ENCODE assay signal across 28 mouse cellular contexts in the genomic region with DNA sequence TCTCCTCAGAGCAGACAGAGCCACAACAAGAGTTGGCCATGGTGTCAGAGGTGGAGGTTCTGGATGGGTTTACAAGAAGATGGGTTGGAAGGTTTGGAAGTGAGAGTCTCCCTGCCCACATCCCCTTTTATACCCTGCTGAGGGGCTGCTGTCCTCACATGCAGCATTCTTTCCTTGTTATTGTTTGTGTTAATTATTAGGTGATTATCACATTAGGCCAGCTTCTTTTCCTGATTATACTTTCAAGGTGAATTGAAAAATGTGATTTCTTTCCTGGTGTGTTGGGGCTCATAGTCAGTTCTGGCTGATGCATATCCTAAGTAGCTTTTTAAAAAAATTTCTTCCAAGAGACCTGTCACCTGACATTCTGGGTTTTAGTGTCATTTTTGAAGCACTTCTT. TPM values are rescaled to one million over a fixed set of nuclear protein-coding genes. Genes with fewer than 3 reads are reported as not detected.
DNase-seq lines count a peak whose midpoint lies in the region; ATAC-seq and TF ChIP-seq lines count a peak whose summit lies in the region.
"Had no signal": no experiment of that assay in that cellular context is flagged by ENCODE, and none has a peak within 500 bp of the region (broad histone marks: within the 10 kb centered on the region; RNA-seq: fewer than 3 reads in every experiment).

A gene (minus strand): TSS at position 101 of the 400 bp plus-strand sequence.

- no peak for TF ChIP-seq CTCF in midbrain, postnatal 0 days (IDR thresholded peaks at IDR 0.05)

- no peak within 1 kb of the TSS for H3K4me2 ChIP-seq in forebrain, embryonic 16.5 days (ENCODE audit: low read length)
- no peak within 1 kb of the TSS for H3K4me2 ChIP-seq in forebrain, embryonic 12.5 days
- no peak within 1 kb of the TSS for H3K4me2 ChIP-seq in forebrain, embryonic 13.5 days
- no peak within 1 kb of the TSS for H3K4me2 ChIP-seq in midbrain, postnatal 0 days (ENCODE audit: low read depth, low read length, poor library complexity, severe bottlenecking)
- no peak within 1 kb of the TSS for H3K4me2 ChIP-seq in midbrain, embryonic 12.5 days (replicated peaks)
- no peak within 1 kb of the TSS for H3K4me2 ChIP-seq in midbrain, embryonic 14.5 days (ENCODE audit: low read length)

- DNase-seq in forebrain, embryonic 10.5 days (ENCODE audit: extremely low spot score, low spot score): no peak
- DNase-seq in midbrain, embryonic 10.5 days (ENCODE audit: low spot score): no peak
- no peak for DNase-seq in midbrain, postnatal 0 days (ENCODE audit: low spot score)
- DNase-seq in midbrain, embryonic 14.5 days: no peak
- DNase-seq: adrenal gland, adult 2 months; adrenal gland, adult 8-10 months; adrenal gland, postnatal 10 days; adrenal gland, postnatal 14 days; adrenal gland, postnatal 25 days; adrenal gland, postnatal 36 days; B cell, adult 2 months; cerebellum, adult 11 months; cerebellum, adult 11-12 months had no signal

- no peaks in the 10 kb centered on the region for H3K27me3 ChIP-seq in forebrain, embryonic 10.5 days (ENCODE audit: poor library complexity, severe bottlenecking)
- H3K27me3 ChIP-seq in forebrain, embryonic 16.5 days (replicated peaks; ENCODE audit: control insufficient read depth, insufficient read depth, low read length): no peaks in the 10 kb centered on the region
- no peaks in the 10 kb centered on the region for H3K27me3 ChIP-seq in forebrain, embryonic 12.5 days
- no peaks in the 10 kb centered on the region for H3K27me3 ChIP-seq in forebrain, embryonic 13.5 days
- H3K27me3 ChIP-seq in midbrain, embryonic 10.5 days (ENCODE audit: low read depth, poor library complexity, severe bottlenecking): no peaks in the 10 kb centered on the region
- H3K27me3 ChIP-seq in midbrain, postnatal 0 days (ENCODE audit: insufficient read depth, low read length): no peaks in the 10 kb centered on the region
- no peaks in the 10 kb centered on the region for H3K27me3 ChIP-seq in midbrain, embryonic 12.5 days
- no peaks in the 10 kb centered on the region for H3K27me3 ChIP-seq in midbrain, embryonic 14.5 days (ENCODE audit: control insufficient read depth, insufficient read depth, low read length)
- H3K27me3 ChIP-seq: Patski had no signal

- no peak within 1 kb of the TSS for H3K4me3 ChIP-seq in forebrain, embryonic 10.5 days
- H3K4me3 ChIP-seq in forebrain, embryonic 16.5 days (replicated peaks; ENCODE audit: low read length): no peak within 1 kb of the TSS
- H3K4me3 ChIP-seq in forebrain, embryonic 12.5 days (replicated peaks): no peak within 1 kb of the TSS
- H3K4me3 ChIP-seq in forebrain, embryonic 13.5 days: no peak within 1 kb of the TSS
- no peak within 1 kb of the TSS for H3K4me3 ChIP-seq in midbrain, embryonic 10.5 days
- H3K4me3 ChIP-seq in midbrain, postnatal 0 days (ENCODE audit: low read depth, low read length): no peak within 1 kb of the TSS
- H3K4me3 ChIP-seq in midbrain, embryonic 12.5 days: no peak within 1 kb of the TSS
- no peak within 1 kb of the TSS for H3K4me3 ChIP-seq in midbrain, embryonic 14.5 days (replicated peaks; ENCODE audit: low read depth, low read length)

- no peaks in the 10 kb centered on the region for H3K36me3 ChIP-seq in forebrain, embryonic 10.5 days (replicated peaks)
- H3K36me3 ChIP-seq in forebrain, embryonic 16.5 days (ENCODE audit: control insufficient read depth, insufficient read depth): no peaks in the 10 kb centered on the region
- no peaks in the 10 kb centered on the region for H3K36me3 ChIP-seq in forebrain, embryonic 12.5 days (replicated peaks)
- H3K36me3 ChIP-seq in forebrain, embryonic 13.5 days (ENCODE audit: poor library complexity, severe bottlenecking): no peaks in the 10 kb centered on the region
- H3K36me3 ChIP-seq in midbrain, embryonic 10.5 days: no peaks in the 10 kb centered on the region
- H3K36me3 ChIP-seq in midbrain, postnatal 0 days (ENCODE audit: insufficient read depth, low read length): no peaks in the 10 kb centered on the region
- no peaks in the 10 kb centered on the region for H3K36me3 ChIP-seq in midbrain, embryonic 12.5 days
- no peaks in the 10 kb centered on the region for H3K36me3 ChIP-seq in midbrain, embryonic 14.5 days (ENCODE audit: control insufficient read depth, insufficient read depth, low read length)
- H3K36me3 ChIP-seq: G1E had no signal

- no peaks in the 10 kb centered on the region for H3K4me1 ChIP-seq in forebrain, embryonic 10.5 days
- H3K4me1 ChIP-seq in forebrain, embryonic 16.5 days (replicated peaks; ENCODE audit: control insufficient read depth, insufficient read depth, low read length): no peaks in the 10 kb centered on the region
- H3K4me1 ChIP-seq in forebrain, embryonic 12.5 days: no peaks in the 10 kb centered on the region
- H3K4me1 ChIP-seq in forebrain, embryonic 13.5 days: no peaks in the 10 kb centered on the region
- H3K4me1 ChIP-seq in midbrain, embryonic 10.5 days: no peaks in the 10 kb centered on the region
- no peaks in the 10 kb centered on the region for H3K4me1 ChIP-seq in midbrain, postnatal 0 days (ENCODE audit: insufficient read depth, low read length)
- no peaks in the 10 kb centered on the region for H3K4me1 ChIP-seq in midbrain, embryonic 12.5 days
- H3K4me1 ChIP-seq in midbrain, embryonic 14.5 days (ENCODE audit: control insufficient read depth, insufficient read depth, low read length): no peaks in the 10 kb centered on the region

- no peak for ATAC-seq in forebrain, embryonic 16.5 days
- ATAC-seq in forebrain, embryonic 12.5 days (ENCODE audit: low FRiP score): no peak
- no peak for ATAC-seq in forebrain, embryonic 13.5 days
- ATAC-seq in midbrain, postnatal 0 days (ENCODE audit: low FRiP score): no peak
- ATAC-seq in midbrain, embryonic 12.5 days (ENCODE audit: low FRiP score, low read depth): no peak
- ATAC-seq in midbrain, embryonic 14.5 days (ENCODE audit: low FRiP score, low TSS enrichment): no peak
- ATAC-seq: activated CD4-positive, CD25-positive, alpha-beta regulatory T cell, adult 4 months; CD4-positive, CD25-positive, alpha-beta regulatory T cell, adult 4 months; Patski had no signal

- no peaks in the 10 kb centered on the region; the same call in 1 of the 2 replicates for H3K9me3 ChIP-seq in forebrain, embryonic 10.5 days
- no peaks in the 10 kb centered on the region for H3K9me3 ChIP-seq in forebrain, embryonic 16.5 days (ENCODE audit: control insufficient read depth, low read length)
- H3K9me3 ChIP-seq in forebrain, embryonic 12.5 days: no peaks in the 10 kb centered on the region
- H3K9me3 ChIP-seq in forebrain, embryonic 13.5 days (replicated peaks): no peaks in the 10 kb centered on the region
- H3K9me3 ChIP-seq in midbrain, embryonic 10.5 days (replicated peaks): no peaks in the 10 kb centered on the region
- no peaks in the 10 kb centered on the region for H3K9me3 ChIP-seq in midbrain, postnatal 0 days (ENCODE audit: low read length)
- H3K9me3 ChIP-seq in midbrain, embryonic 12.5 days: no peaks in the 10 kb centered on the region
- H3K9me3 ChIP-seq in midbrain, embryonic 14.5 days (ENCODE audit: control insufficient read depth, low read length): no peaks in the 10 kb centered on the region

- no peak within 1 kb of the TSS for H3K9ac ChIP-seq in forebrain, embryonic 16.5 days (replicated peaks; ENCODE audit: low read depth, low read length)
- no peak within 1 kb of the TSS for H3K9ac ChIP-seq in forebrain, embryonic 12.5 days
- no peak within 1 kb of the TSS for H3K9ac ChIP-seq in forebrain, embryonic 13.5 days
- no peak within 1 kb of the TSS for H3K9ac ChIP-seq in midbrain, postnatal 0 days (replicated peaks; ENCODE audit: low read length, poor library complexity, severe bottlenecking)
- no peak within 1 kb of the TSS for H3K9ac ChIP-seq in midbrain, embryonic 12.5 days (replicated peaks)
- H3K9ac ChIP-seq in midbrain, embryonic 14.5 days (replicated peaks; ENCODE audit: low read length): no peak within 1 kb of the TSS

- H3K27ac ChIP-seq in forebrain, embryonic 10.5 days: 0 out of 2 replicates have a peak within 1 kb of the TSS, but pooled peaks have one; percentile 15
- no peak within 1 kb of the TSS for H3K27ac ChIP-seq in forebrain, embryonic 16.5 days (ENCODE audit: low read length)
- 0 out of 2 replicates have a peak within 1 kb of the TSS, but pooled peaks have one; percentile 50 for H3K27ac ChIP-seq in forebrain, embryonic 12.5 days
- H3K27ac ChIP-seq in forebrain, embryonic 13.5 days: no peak within 1 kb of the TSS
- peak within 1 kb of the TSS; percentile 38; the same call in 1 of the 2 replicates for H3K27ac ChIP-seq in midbrain, embryonic 10.5 days (replicated peaks)
- no peak within 1 kb of the TSS for H3K27ac ChIP-seq in midbrain, postnatal 0 days (ENCODE audit: low read depth, low read length)
- 0 out of 2 replicates have a peak within 1 kb of the TSS, but pooled peaks have one; percentile 30 for H3K27ac ChIP-seq in midbrain, embryonic 12.5 days (replicated peaks)
- no peak within 1 kb of the TSS for H3K27ac ChIP-seq in midbrain, embryonic 14.5 days (replicated peaks; ENCODE audit: low read depth, low read length)

RNA-seq across cellular contexts. Expression of the gene that starts here (rescaled TPM):
- polyA plus RNA-seq in forebrain, embryonic 10.5 days (2016; fragmentation: Nextera tagmentation; extraction: Ambion mirVana): not detected in 2 replicates
- polyA plus RNA-seq in forebrain, embryonic 16.5 days (2015; fragmentation: Nextera tagmentation; extraction: Ambion mirVana): not detected in 2 replicates
- polyA plus RNA-seq in forebrain, embryonic 12.5 days (2016; fragmentation: Nextera tagmentation; extraction: Ambion mirVana): not detected in 2 replicates
- not detected in 2 replicates for polyA plus RNA-seq in forebrain, embryonic 13.5 days (2015; fragmentation: Nextera tagmentation; extraction: Ambion mirVana)
- not detected in 2 replicates for polyA plus RNA-seq in midbrain, embryonic 10.5 days (2016; fragmentation: Nextera tagmentation; extraction: Ambion mirVana)
- not detected in 2 replicates for total RNA-seq in midbrain, postnatal 0 days (2014; rRNA removed)
- not detected in 2 replicates for polyA plus RNA-seq in midbrain, postnatal 0 days (2015; fragmentation: Nextera tagmentation; extraction: Ambion mirVana)
- not detected in 2 replicates for polyA plus RNA-seq in midbrain, embryonic 12.5 days (2016; fragmentation: Nextera tagmentation; extraction: Ambion mirVana)
- polyA plus RNA-seq in midbrain, embryonic 14.5 days (2014; fragmentation: Nextera tagmentation; extraction: Ambion mirVana): not detected in 2 replicates
- total RNA-seq: adrenal gland, adult 18-20 months; adrenal gland, adult 2 months; adrenal gland, adult 8-10 months; adrenal gland, postnatal 10 days; adrenal gland, postnatal 14 days; adrenal gland, postnatal 25 days; adrenal gland, postnatal 36 days; adrenal gland, postnatal 4 days; CH12.LX; ES-E14; G1E; MEL had no signal
- polyA plus RNA-seq: activated CD4-positive, CD25-positive, alpha-beta regulatory T cell, adult 4 months; adrenal gland, adult 2 months; brain, embryonic 14.5 days; C2C12; CD4-positive, CD25-positive, alpha-beta regulatory T cell, adult 4 months; G1E; Patski had no signal

Comparison
In these comparisons a context has a peak if more than half of its experiments do, and no peak if none do; other contexts are left out.
1. H3K27ac ChIP-seq: peak in forebrain, embryonic 10.5 days (single experiment), forebrain, embryonic 12.5 days (single experiment), midbrain, embryonic 10.5 days (single experiment) and midbrain, embryonic 12.5 days (single experiment); none in forebrain, embryonic 16.5 days (single experiment), forebrain, embryonic 13.5 days (single experiment), midbrain, postnatal 0 days (single experiment) and midbrain, embryonic 14.5 days (single experiment).